Mouse (Mus musculus) intestine, postnatal 0 days (tissue): ENCODE measurements at regions not wholly inside any gene's neighbourhood (a gene's known extent, or its start where the extent isn't known, plus 50 kb on each side); places are given as distances from the start of the nearest gene placed in this dataset.
"Not testable (repeated sequence)": the region's sequence is repeated elsewhere in the genome, so short reads cannot be mapped to it uniquely, and the experiment has no call there.

Experiments
- ATAC-seq: fragments of 200-750 bp; cut with Nextera tagmentation; 2 replicates; pipeline ENCODE4 v1.8.0; 2017; ENCODE audit warnings: mild to moderate bottlenecking, moderate TSS enrichment, moderate library complexity
- H3K27ac ChIP-seq: fragments of 300-500 bp; sonication (generic); 2 replicates; pipeline ENCODE4 v1.5.1; 2014; ENCODE audit warnings: mild to moderate bottlenecking, low read depth, low read length, moderate library complexity
- H3K27me3 ChIP-seq: fragments of 300-500 bp; sonication (generic); replicated peaks from 2 replicates; pipeline ENCODE4 v1.6.1; 2014; ENCODE audit warnings: low read length, mixed read lengths; ENCODE audit not compliant: control insufficient read depth, insufficient read depth
- H3K36me3 ChIP-seq: fragments of 300-500 bp; sonication (generic); 2 replicates; pipeline ENCODE4 v1.6.1; 2014; ENCODE audit warnings: mild to moderate bottlenecking, moderate library complexity; ENCODE audit not compliant: control insufficient read depth, insufficient read depth
- H3K4me1 ChIP-seq: fragments of 300-500 bp; sonication (generic); replicated peaks from 2 replicates; pipeline ENCODE4 v1.6.1; 2014; ENCODE audit warnings: antibody characterized with exemption, low read length, mixed read lengths; ENCODE audit not compliant: control insufficient read depth, insufficient read depth
- H3K4me2 ChIP-seq: fragments of 300-500 bp; sonication (generic); replicated peaks from 2 replicates; pipeline ENCODE4 v1.6.1; 2014; ENCODE audit warnings: low read depth, mild to moderate bottlenecking, moderate library complexity
- H3K4me3 ChIP-seq: fragments of 300-500 bp; sonication (generic); 2 replicates; pipeline ENCODE4 v1.5.1; 2014; ENCODE audit warnings: low read depth, low read length
- H3K9ac ChIP-seq: fragments of 300-500 bp; sonication (generic); 2 replicates; pipeline ENCODE4 v1.6.1; 2014; ENCODE audit warnings: mild to moderate bottlenecking, low read depth, low read length
- H3K9me3 ChIP-seq: fragments of 300-500 bp; sonication (generic); 2 replicates; pipeline ENCODE4 v1.6.1; 2016; ENCODE audit warnings: mixed run types; ENCODE audit not compliant: control insufficient read depth
- CTCF ChIP-seq: sonication (generic); IDR thresholded peaks from 2 replicates; pipeline ENCODE4 v1.5.1; 2016; ENCODE audit warnings: low read depth, mild to moderate bottlenecking, control low read depth, antibody characterized with exemption, moderate library complexity
- WGBS: fragments of 180-500 bp; shearing (Covaris S2); extraction: QIAGEN DNeasy Blood & Tissue Kit; methylation state at CpG from one replicate; pipeline ENCODE4 v1.1.7; 2014; 5-methylcytosine and 5-hydroxymethylcytosine counted together

DNA sequence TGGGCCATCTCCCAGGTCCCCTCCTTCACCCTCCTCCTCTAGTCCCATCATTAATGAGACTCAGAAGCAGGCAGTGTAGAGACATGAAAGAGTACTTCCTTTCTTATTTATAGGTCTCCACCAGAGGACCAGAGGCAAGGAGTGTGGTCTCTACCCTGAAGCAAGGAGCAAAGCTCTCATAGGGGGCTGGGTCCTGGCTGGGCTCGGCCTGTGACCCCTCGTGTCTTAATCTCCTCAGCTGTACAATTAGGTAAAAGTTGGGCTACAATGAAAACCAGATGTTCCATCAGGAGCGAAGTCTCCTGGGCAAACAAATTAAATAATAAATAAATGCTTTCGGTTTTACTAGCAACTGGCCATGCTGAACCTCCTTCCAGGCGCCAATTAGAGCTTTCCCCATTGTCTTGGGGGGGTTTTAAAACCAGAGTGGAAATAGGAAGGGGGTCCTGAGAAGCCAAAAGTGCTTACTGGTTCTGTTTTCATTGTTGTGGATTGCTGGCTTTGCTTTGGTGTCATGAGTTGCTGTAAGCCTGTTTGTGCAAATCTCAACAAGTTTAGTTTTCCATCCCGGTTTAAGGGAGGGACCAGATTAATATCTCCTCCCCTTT is 454.2 kb upstream of the Sall1 start:
- Histone ChIP-seq H3K4me3 (no peak overlapping the region), H3K27ac (no peak overlapping the region), H3K27me3 (no peaks in the 10 kb centered on the region), H3K4me1 (no peaks in the 10 kb centered on the region), H3K9ac (no peak overlapping the region), H3K4me2 (no peak overlapping the region), H3K36me3 (no peaks in the 10 kb centered on the region), H3K9me3 (no peaks in the 10 kb centered on the region)
- no peak for ATAC-seq
- 60% methylated on average over 6 of the region's 6 CpGs for WGBS
- TF ChIP-seq CTCF: no peak

GRCm38 (mm10) chr8:89492336-89492735 is 448.4 kb upstream of the Sall1 start:
- H3K27ac ChIP-seq: no peak overlapping the region
- no peaks in the 10 kb centered on the region for H3K36me3 ChIP-seq
- H3K9ac ChIP-seq: no peak overlapping the region
- TF ChIP-seq CTCF: no peak
- H3K9me3 ChIP-seq: no peaks in the 10 kb centered on the region
- no peak overlapping the region for H3K4me3 ChIP-seq
- H3K4me2 ChIP-seq: no peak overlapping the region
- no peak for ATAC-seq
- no peaks in the 10 kb centered on the region for H3K4me1 ChIP-seq
- no peaks in the 10 kb centered on the region for H3K27me3 ChIP-seq

GRCm38 (mm10) chr8:89482481-89482880 is 438.5 kb upstream of the Sall1 start:
- H3K9ac ChIP-seq, H3K9me3 ChIP-seq, H3K27me3 ChIP-seq, H3K4me1 ChIP-seq, H3K27ac ChIP-seq, ATAC-seq, H3K4me3 ChIP-seq, H3K36me3 ChIP-seq, H3K4me2 ChIP-seq: not testable (repeated sequence)
- TF ChIP-seq CTCF: peak; percentile 63
- 65% methylated on average over 1 of the region's 1 CpGs for WGBS

- Histone ChIP-seq H3K27me3 (no peaks in the 10 kb centered on the region), H3K4me3 (no peak overlapping the region), H3K4me2 (no peak overlapping the region), H3K36me3 (no peaks in the 10 kb centered on the region), H3K9ac (no peak overlapping the region), H3K27ac (no peak overlapping the region), H3K4me1 (no peaks in the 10 kb centered on the region), H3K9me3 (no peaks in the 10 kb centered on the region)
- ATAC-seq: no peak
- no peak for TF ChIP-seq CTCF
- 62% methylated on average over 4 of the region's 4 CpGs for WGBS
Observed at GRCm38 (mm10) chr8:89476930-89477329, 433.0 kb upstream of the Sall1 start.

DNA sequence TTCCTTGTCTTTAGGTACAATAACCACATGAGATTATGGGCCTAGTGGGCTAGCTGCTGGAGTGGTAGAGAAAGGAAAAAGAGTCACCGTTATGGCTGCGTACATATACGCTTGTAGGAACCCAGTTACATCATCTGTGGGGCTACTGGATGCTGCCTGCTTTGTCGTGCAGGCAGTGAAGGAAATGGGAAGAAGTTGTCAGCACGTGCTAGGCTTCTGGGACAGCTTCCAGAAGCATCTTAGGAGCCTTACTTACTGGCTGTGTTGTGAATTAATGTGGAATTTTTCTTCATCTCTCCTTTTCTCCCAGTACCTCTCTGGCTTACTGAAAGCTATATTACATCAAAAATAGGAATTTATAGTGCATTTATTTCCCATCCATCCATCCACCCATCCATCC is 427.2 kb upstream of the Sall1 start:
- 79% methylated on average over 5 of the region's 5 CpGs for WGBS
- no peaks in the 10 kb centered on the region for H3K4me1 ChIP-seq
- no peak for ATAC-seq
- no peak for TF ChIP-seq CTCF
- no peaks in the 10 kb centered on the region for H3K9me3 ChIP-seq
- no peaks in the 10 kb centered on the region for H3K36me3 ChIP-seq
- no peak overlapping the region for H3K4me2 ChIP-seq
- no peaks in the 10 kb centered on the region for H3K27me3 ChIP-seq
- H3K9ac ChIP-seq: no peak overlapping the region
- no peak overlapping the region for H3K27ac ChIP-seq
- H3K4me3 ChIP-seq: no peak overlapping the region

GRCm38 (mm10) chr8:89468782-89469220 is 424.8 kb upstream of the Sall1 start:
- H3K27ac ChIP-seq: no peak overlapping the region
- H3K9ac ChIP-seq: no peak overlapping the region
- no peaks in the 10 kb centered on the region for H3K4me1 ChIP-seq
- H3K4me2 ChIP-seq: no peak overlapping the region
- H3K27me3 ChIP-seq: no peaks in the 10 kb centered on the region
- H3K4me3 ChIP-seq: no peak overlapping the region
- no peak for TF ChIP-seq CTCF
- no peaks in the 10 kb centered on the region for H3K36me3 ChIP-seq
- H3K9me3 ChIP-seq: no peaks in the 10 kb centered on the region
- no peak for ATAC-seq
- WGBS: 91% methylated on average over 5 of the region's 5 CpGs

GRCm38 (mm10) chr8:89465211-89465753 is 421.3 kb upstream of the Sall1 start:
- Histone ChIP-seq H3K36me3 (no peaks in the 10 kb centered on the region), H3K9me3 (no peaks in the 10 kb centered on the region), H3K9ac (no peak overlapping the region), H3K4me1 (no peaks in the 10 kb centered on the region), H3K4me2 (no peak overlapping the region), H3K27ac (no peak overlapping the region), H3K27me3 (no peaks in the 10 kb centered on the region), H3K4me3 (no peak overlapping the region)
- no peak for TF ChIP-seq CTCF
- WGBS: 84% methylated on average over 13 of the region's 13 CpGs
- no peak for ATAC-seq
